Mouse (Mus musculus) heart, adult 2 months (tissue): ENCODE measurements around the gene Cntn2. TPM values are rescaled to one million over a fixed set of nuclear protein-coding genes. Genes with fewer than 3 reads are reported as not detected.

Experiments
- DNase-seq, 2 experiments: peaks; one replicate each; pipeline ENCODE4 v3.0.0; 2021
- H3K27ac ChIP-seq: fragments of 200-600 bp; 2 replicates; pipeline ENCODE4 v1.8.1; 2022
- H3K27me3 ChIP-seq: fragments of 200-500 bp; 2 replicates; pipeline ENCODE4 v1.6.1; 2012; ENCODE audit warnings: mild to moderate bottlenecking, low read length, inconsistent platforms, mixed read lengths; ENCODE audit not compliant: control insufficient read depth, insufficient read depth
- H3K36me3 ChIP-seq: fragments of 200-500 bp; 2 replicates; pipeline ENCODE4 v1.6.1; 2012; ENCODE audit warnings: low read length, inconsistent platforms; ENCODE audit not compliant: control insufficient read depth, insufficient read depth
- H3K4me1 ChIP-seq: fragments of 200-500 bp; 2 replicates; pipeline ENCODE4 v1.6.1; 2011; ENCODE audit warnings: low read length; ENCODE audit not compliant: control insufficient read depth, insufficient read depth
- H3K4me3 ChIP-seq: fragments of 200-600 bp; 2 replicates; pipeline ENCODE4 v1.8.1; 2022
- H3K79me2 ChIP-seq: fragments of 200-500 bp; replicated peaks from 2 replicates; pipeline ENCODE4 v1.6.1; 2012; ENCODE audit warnings: mild to moderate bottlenecking, inconsistent platforms, low read length, moderate library complexity, mixed read lengths; ENCODE audit not compliant: control insufficient read depth, insufficient read depth
- H3K9ac ChIP-seq: fragments of 200-500 bp; 2 replicates; pipeline ENCODE4 v1.6.1; 2012; ENCODE audit warnings: low read depth, mild to moderate bottlenecking, control low read depth, inconsistent platforms, low read length, mixed read lengths
- CTCF ChIP-seq: fragments of 200-600 bp; IDR thresholded peaks from 2 replicates; pipeline ENCODE4 v1.8.1; 2022; ENCODE audit warnings: antibody characterized with exemption, mild to moderate bottlenecking, moderate library complexity
- EP300 ChIP-seq: fragments of 200-500 bp; IDR thresholded peaks from 2 replicates; pipeline ENCODE4 v1.6.1; 2011; ENCODE audit warnings: low read depth, low read length, control low read depth; ENCODE audit not compliant: insufficient read depth
- POLR2A ChIP-seq: fragments of 200-500 bp; IDR thresholded peaks from 2 replicates; pipeline ENCODE4 v1.6.1; 2011; ENCODE audit warnings: mild to moderate bottlenecking, low read depth, low read length, control low read depth; ENCODE audit not compliant: insufficient read depth
- WGBS: fragments of 180-500 bp; shearing (Covaris S2); methylation state at CpG from one replicate; pipeline ENCODE4 v1.1.7; 2018; 5-methylcytosine and 5-hydroxymethylcytosine counted together
- intact Hi-C: fragments of 180-260 bp; cut with DNase I; formaldehyde crosslinking; loops from one replicate; pipeline ENCODE4 v1.15.1; 2025
- polyA plus RNA-seq: library from polyadenylated mRNA; depleted of rRNA; stranded (reverse); fragments of >200 nt; gene quantifications from 2 replicates; pipeline ENCODE4 v1.2.3, GENCODE M21; 2012
- total RNA-seq, 2 experiments: library from RNA; stranded (reverse); gene quantifications; 2 replicates each; pipeline ENCODE4 v1.2.3; 2021

Gene Cntn2
- total and polyA plus RNA-seq, 3 experiments = 3.5 to 4.4 (median 3.8) TPM

- TF ChIP-seq POLR2A (no peak), EP300 (no peak), CTCF (no peak)
- no peak overlapping the region for H3K9ac ChIP-seq
- H3K4me1 ChIP-seq = no peaks in the 10 kb centered on the region
- 75% methylated on average over 8 of the region's 8 CpGs for WGBS
- DNase-seq = peak in 1 of 2 experiments; percentile 1
- H3K4me3 ChIP-seq = no peak overlapping the region
- H3K36me3 ChIP-seq = no peaks in the 10 kb centered on the region
- intact Hi-C loops = no loop called here
- no peak overlapping the region for H3K27ac ChIP-seq
- no peaks in the 10 kb centered on the region for H3K79me2 ChIP-seq
- no peaks in the 10 kb centered on the region for H3K27me3 ChIP-seq
Measured at GRCm38 (mm10) chr1:132512106-132512505, 30.9 kb downstream of the Cntn2 start.

DNA sequence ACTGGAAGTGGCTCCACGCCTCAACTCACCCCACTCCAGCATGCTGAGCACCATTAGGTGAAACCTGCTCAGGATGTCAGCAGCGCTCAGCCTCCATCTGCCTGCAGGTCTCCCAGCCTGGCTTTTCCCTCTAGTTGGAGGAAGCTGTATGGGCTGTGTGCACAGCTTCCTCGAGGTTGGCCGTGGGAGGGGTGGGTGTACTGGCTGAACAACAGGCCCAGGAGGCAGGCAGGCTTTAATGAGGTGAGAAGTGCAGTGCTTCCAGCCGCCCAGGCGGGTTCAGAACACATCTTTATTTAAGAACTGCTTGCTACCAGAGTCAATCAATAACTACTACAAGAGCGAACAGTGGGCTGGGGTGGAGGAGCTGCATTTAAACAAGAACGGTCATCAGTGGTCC is 31.5 kb downstream of the Cntn2 start:
- TF ChIP-seq EP300 (no peak), CTCF (no peak), POLR2A (no peak)
- 51% methylated on average over 8 of the region's 8 CpGs for WGBS
- H3K27me3 ChIP-seq = no peaks in the 10 kb centered on the region
- H3K79me2 ChIP-seq = no peaks in the 10 kb centered on the region
- H3K36me3 ChIP-seq = no peaks in the 10 kb centered on the region
- H3K9ac ChIP-seq = no peak overlapping the region
- DNase-seq = peak in 1 of 2 experiments; percentile 0
- no peak overlapping the region for H3K27ac ChIP-seq
- H3K4me3 ChIP-seq = no peak overlapping the region
- intact Hi-C loops = no loop called here
- H3K4me1 ChIP-seq = no peaks in the 10 kb centered on the region

GRCm38 (mm10) chr1:132509771-132510170 is 33.3 kb downstream of the Cntn2 start:
- Histone ChIP-seq H3K4me1 (no peaks in the 10 kb centered on the region), H3K9ac (no peak overlapping the region), H3K27me3 (no peaks in the 10 kb centered on the region), H3K4me3 (no peak overlapping the region), H3K79me2 (no peaks in the 10 kb centered on the region), H3K27ac (no peak overlapping the region), H3K36me3 (no peaks in the 10 kb centered on the region; the same call in 1 of the 2 replicates)
- no peak for DNase-seq
- WGBS = 82% methylated on average over 5 of the region's 5 CpGs
- intact Hi-C loops = no loop called here
- TF ChIP-seq POLR2A = no peak
- TF ChIP-seq EP300 = no peak
- no peak for TF ChIP-seq CTCF

- Histone ChIP-seq H3K9ac (no peak overlapping the region), H3K4me3 (no peak overlapping the region), H3K27ac (no peak overlapping the region), H3K36me3 (no peaks in the 10 kb centered on the region; the same call in 1 of the 2 replicates), H3K27me3 (no peaks in the 10 kb centered on the region), H3K79me2 (no peaks in the 10 kb centered on the region), H3K4me1 (no peaks in the 10 kb centered on the region)
- 90% methylated on average over 7 of the region's 7 CpGs for WGBS
- intact Hi-C loops = no loop called here
- DNase-seq = no peak
- no peak for TF ChIP-seq CTCF
- no peak for TF ChIP-seq POLR2A
Measured at GRCm38 (mm10) chr1:132506656-132507055, 36.4 kb downstream of the Cntn2 start.

DNA sequence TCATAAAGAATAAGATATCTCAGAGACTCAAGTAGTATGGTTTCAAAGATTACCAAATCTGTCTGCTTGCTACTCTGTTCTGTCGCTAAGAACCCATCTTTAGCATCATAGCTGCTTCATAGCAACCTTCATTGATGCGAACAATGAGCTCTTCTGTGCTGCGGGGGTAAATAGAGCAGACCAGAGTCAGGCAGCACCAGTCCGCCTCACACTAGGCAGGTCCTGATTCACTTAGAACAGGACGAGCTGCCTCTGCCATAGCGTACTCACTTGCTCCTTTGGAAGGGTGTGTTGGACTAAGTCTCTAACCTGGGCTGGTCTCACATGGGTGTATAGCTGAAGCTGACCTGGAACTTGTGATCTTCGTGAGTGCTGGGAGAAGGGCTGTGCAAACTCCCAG is 37.0 kb downstream of the Cntn2 start, which contains the start of gene Tmem81:
TSS of gene Tmem81 (plus strand) at position 173 of the 400 bp plus-strand sequence.
- Histone ChIP-seq H3K27ac (no peak within 1 kb of the TSS), H3K79me2 (no peaks in the 10 kb centered on the region), H3K9ac (no peak within 1 kb of the TSS), H3K4me3 (no peak within 1 kb of the TSS), H3K36me3 (no peaks in the 10 kb centered on the region; the same call in 1 of the 2 replicates), H3K4me1 (no peaks in the 10 kb centered on the region), H3K27me3 (no peaks in the 10 kb centered on the region)
- TF ChIP-seq CTCF = no peak
- TF ChIP-seq POLR2A = no peak
- no peak for TF ChIP-seq EP300
- 95% methylated on average over 7 of the region's 7 CpGs for WGBS
- no peak for DNase-seq
- intact Hi-C loops = no loop called here

DNA sequence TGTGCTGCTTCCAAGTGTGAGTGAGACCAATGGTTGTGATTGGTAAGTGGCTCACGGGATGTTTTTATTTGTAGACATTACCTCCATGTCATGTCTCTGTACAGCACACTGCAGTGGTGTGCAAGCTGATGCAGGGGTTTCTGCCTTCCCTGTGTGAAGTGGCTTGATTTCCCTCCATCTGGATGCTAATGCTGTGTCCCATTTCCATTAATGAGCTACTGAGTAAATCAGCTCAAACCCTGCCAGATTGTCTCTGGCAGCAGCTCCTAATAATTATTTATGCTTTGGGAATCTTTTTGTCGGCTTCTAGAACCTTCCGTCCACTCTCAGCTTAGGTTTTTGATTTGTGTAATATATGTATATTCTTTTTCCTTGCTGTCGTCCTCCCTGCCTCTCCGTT is 37.9 kb downstream of the Cntn2 start:
- H3K36me3 ChIP-seq = no peaks in the 10 kb centered on the region; the same call in 1 of the 2 replicates
- DNase-seq = no peak
- intact Hi-C loops = no loop called here
- no peak overlapping the region for H3K9ac ChIP-seq
- no peak overlapping the region for H3K4me3 ChIP-seq
- 95% methylated on average over 5 of the region's 5 CpGs for WGBS
- H3K27ac ChIP-seq = no peak overlapping the region
- H3K27me3 ChIP-seq = no peaks in the 10 kb centered on the region
- no peaks in the 10 kb centered on the region for H3K79me2 ChIP-seq
- no peak for TF ChIP-seq CTCF
- no peak for TF ChIP-seq POLR2A
- TF ChIP-seq EP300 = no peak
- H3K4me1 ChIP-seq = no peaks in the 10 kb centered on the region
